Mouse (Mus musculus) urinary bladder, postnatal 4 days (tissue): Measurements from ENCODE around the gene Gpr152.
A peak's percentile ranks its signal among the peaks of the same experiment; 100 is the strongest.
"Not testable (repeated sequence)": the region's sequence is repeated elsewhere in the genome, so short reads cannot be mapped to it uniquely, and the experiment has no call there.

Source experiments
- DNase-seq, 2 experiments: peaks; one replicate each; pipeline ENCODE4 v3.0.0; 2021 to 2022; ENCODE audit warnings: low spot score in 2 of 2

Gene Gpr152

GRCm38 (mm10) chr19:4112063-4112960 lies 27.3 kb upstream of the Gpr152 start:
- DNase-seq = no peak

GRCm38 (mm10) chr19:4113186-4113805 lies 26.3 kb upstream of the Gpr152 start:
- peak; percentile 56 to 81 for DNase-seq

GRCm38 (mm10) chr19:4113806-4114230 lies 25.8 kb upstream of the Gpr152 start:
- no peak for DNase-seq

GRCm38 (mm10) chr19:4114551-4114950 lies 25.0 kb upstream of the Gpr152 start:
- DNase-seq = no peak

- no peak for DNase-seq
These were observed 24.4 kb upstream of the Gpr152 start for GRCm38 (mm10) chr19:4115144-4115543.

GRCm38 (mm10) chr19:4115816-4116215 lies 23.8 kb upstream of the Gpr152 start:
- DNase-seq = no peak

- DNase-seq = no peak
These were observed 22.6 kb upstream of the Gpr152 start for GRCm38 (mm10) chr19:4117006-4117405.

- DNase-seq = no peak
These were observed 21.2 kb upstream of the Gpr152 start for GRCm38 (mm10) chr19:4118350-4118749.

GRCm38 (mm10) chr19:4119716-4120487 lies 19.7 kb upstream of the Gpr152 start:
- no peak for DNase-seq

GRCm38 (mm10) chr19:4120496-4120895 lies 19.1 kb upstream of the Gpr152 start:
- DNase-seq = no peak

GRCm38 (mm10) chr19:4121097-4121805 lies 18.3 kb upstream of the Gpr152 start:
- peak; percentile 95 to 98 for DNase-seq

- not testable (repeated sequence) for DNase-seq
These were observed 17.7 kb upstream of the Gpr152 start for GRCm38 (mm10) chr19:4121896-4122295.

GRCm38 (mm10) chr19:4122411-4123370 lies 16.9 kb upstream of the Gpr152 start:
- no peak for DNase-seq

GRCm38 (mm10) chr19:4124432-4124831 lies 15.2 kb upstream of the Gpr152 start:
- DNase-seq = no peak

GRCm38 (mm10) chr19:4125268-4125667 lies 14.3 kb upstream of the Gpr152 start:
- not testable (repeated sequence) for DNase-seq

- peak; percentile 98 to 99 for DNase-seq
These were observed 13.6 kb upstream of the Gpr152 start, which contains the start of gene Aip for GRCm38 (mm10) chr19:4125741-4126696. Gene Aip, minus strand, starts transcription at chr19:4125858.

GRCm38 (mm10) chr19:4126759-4127495 lies 12.7 kb upstream of the Gpr152 start:
- DNase-seq = no peak

- no peak for DNase-seq
These were observed 10.1 kb upstream of the Gpr152 start for GRCm38 (mm10) chr19:4129462-4129861.
